Mouse (Mus musculus) thymus, adult 18-20 months (tissue): Measurements from ENCODE around the gene Wfdc5.
"Not testable (repeated sequence)": the region's sequence is repeated elsewhere in the genome, so short reads cannot be mapped to it uniquely, and the experiment has no call there.

Experiments used
- DNase-seq, 2 experiments: peaks; one replicate each; pipeline ENCODE4 v3.0.0; 2022; ENCODE audit warnings: mixed read lengths in 2 of 2

The Wfdc5 gene

GRCm38 (mm10) chr2:164182692-164183255 is at the start of gene Wfdc5:
TSS of gene Wfdc5 (minus strand) at chr2:164182742.
- no peak for DNase-seq

- no peak for DNase-seq
Observed at GRCm38 (mm10) chr2:164228361-164229070, 46.0 kb upstream of the Wfdc5 start.

- DNase-seq, result no peak
Observed at GRCm38 (mm10) chr2:164221522-164221921, 39.0 kb upstream of the Wfdc5 start, which contains the start of gene Wfdc15b. TSS of gene Wfdc15b (minus strand) at chr2:164221660.

- no peak for DNase-seq
Observed at GRCm38 (mm10) chr2:164219295-164219694, 36.8 kb upstream of the Wfdc5 start.

GRCm38 (mm10) chr2:164212711-164213110 is 30.2 kb upstream of the Wfdc5 start:
- no peak for DNase-seq

DNA sequence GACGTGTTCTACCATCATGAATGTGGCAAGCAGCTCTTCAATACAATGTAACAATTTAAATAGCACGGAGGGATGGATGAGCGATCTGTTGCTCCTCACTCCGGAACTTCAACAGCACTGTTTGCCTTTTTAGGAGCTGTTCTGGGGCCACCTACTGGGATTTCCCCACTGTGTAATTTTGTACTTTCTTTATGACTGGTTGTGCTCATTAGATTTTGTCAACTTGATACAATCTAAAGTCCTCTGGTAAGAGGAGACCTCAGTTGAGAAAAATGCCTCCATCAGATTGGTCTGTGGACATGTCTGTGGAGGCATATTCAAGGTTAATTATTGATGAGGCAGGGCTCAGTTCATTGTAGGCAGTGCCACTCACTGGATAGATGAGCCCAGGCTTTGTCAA is 28.4 kb upstream of the Wfdc5 start:
- DNase-seq, result no peak

GRCm38 (mm10) chr2:164206676-164207075 is 24.1 kb upstream of the Wfdc5 start:
- no peak for DNase-seq

DNA sequence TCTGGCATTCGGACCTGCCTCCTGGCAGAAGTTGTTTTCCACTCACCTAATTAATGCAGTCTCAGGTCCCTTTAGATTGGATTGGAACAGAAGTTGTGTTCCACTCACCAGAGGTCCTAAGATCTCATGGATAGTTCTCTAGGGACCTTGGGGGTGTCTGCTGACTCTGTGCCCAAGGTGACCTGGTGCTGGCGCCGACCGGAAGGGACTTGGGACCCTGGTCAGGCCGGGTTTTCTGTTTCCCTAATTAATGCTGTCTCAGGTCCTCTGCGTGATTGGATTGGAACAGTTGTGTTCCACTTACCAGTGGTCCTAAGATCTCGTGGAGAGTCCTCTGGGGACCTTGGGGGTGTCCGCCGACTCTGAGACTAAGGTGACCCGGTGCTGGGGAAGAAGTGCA is 23.5 kb upstream of the Wfdc5 start:
- DNase-seq, result not testable (repeated sequence)

DNA sequence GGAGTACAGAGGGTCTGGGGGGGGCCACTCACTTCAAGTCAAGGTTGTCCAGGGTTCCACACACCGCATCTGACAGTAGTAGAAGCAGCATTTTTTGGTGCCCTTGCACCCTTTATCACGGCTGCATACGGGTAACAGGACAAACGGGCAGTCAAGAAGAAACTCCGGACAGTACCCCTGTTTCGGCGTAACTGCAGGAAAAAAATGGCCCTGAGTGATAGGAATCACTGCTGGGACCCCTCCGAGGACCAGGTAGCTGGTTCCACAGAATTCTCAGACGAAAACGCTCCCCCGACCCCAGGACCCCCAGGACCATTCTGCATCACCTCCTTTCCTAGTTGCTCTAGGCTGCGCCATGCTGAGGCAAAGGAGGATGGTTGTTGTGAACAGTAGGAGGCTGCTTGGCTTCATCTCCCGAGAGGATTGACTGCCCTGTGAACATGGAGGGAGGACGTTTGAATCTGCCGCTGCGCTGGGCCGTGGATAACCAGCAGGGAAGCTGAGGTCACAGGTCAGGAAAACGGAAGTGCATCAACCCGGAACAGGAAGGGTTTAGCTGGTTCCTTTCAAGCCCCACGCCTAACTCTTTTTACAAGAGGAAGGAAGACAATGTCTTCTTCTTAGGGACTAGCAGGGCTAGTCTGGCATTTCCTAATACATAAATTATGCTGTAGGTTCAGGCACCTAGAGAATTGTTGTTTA is 17.2 kb upstream of the Wfdc5 start, which contains the start of gene Wfdc15a:
TSS of gene Wfdc15a (minus strand) at position 505 of the 702 bp plus-strand sequence.
- DNase-seq, result no peak

- DNase-seq, result no peak
Observed at GRCm38 (mm10) chr2:164196700-164196990, 14.1 kb upstream of the Wfdc5 start.

GRCm38 (mm10) chr2:164195971-164196699 is 13.6 kb upstream of the Wfdc5 start:
- DNase-seq, result no peak

- no peak for DNase-seq
Observed at GRCm38 (mm10) chr2:164194959-164195630, 12.6 kb upstream of the Wfdc5 start.

- DNase-seq, result no peak
Observed at GRCm38 (mm10) chr2:164192279-164192678, 9.7 kb upstream of the Wfdc5 start.

GRCm38 (mm10) chr2:164190576-164190975 is 8.0 kb upstream of the Wfdc5 start, which contains the start of gene Wfdc12:
TSS of gene Wfdc12 (minus strand) at chr2:164190608.
- DNase-seq, result no peak

DNA sequence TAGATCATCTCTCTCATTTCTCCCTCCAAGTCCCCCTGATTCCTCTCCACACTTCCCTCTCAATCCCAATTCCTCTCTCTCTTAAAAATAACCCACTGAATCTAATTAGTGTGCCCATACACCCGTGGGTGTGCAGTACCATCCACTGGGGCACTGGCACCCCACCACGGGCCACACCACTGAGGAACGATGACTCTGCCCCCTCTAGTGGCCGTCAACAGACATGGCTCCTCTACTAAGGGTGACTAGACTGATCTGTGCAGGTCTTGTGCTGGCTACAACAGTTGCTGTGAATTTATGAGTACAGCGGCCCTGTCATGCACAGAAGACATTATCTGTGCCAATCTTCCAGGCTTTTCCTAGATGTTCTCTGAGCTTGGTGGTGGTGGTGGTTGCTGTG is 6.2 kb upstream of the Wfdc5 start:
- DNase-seq, result no peak

- no peak for DNase-seq
Observed at GRCm38 (mm10) chr2:164184145-164184719, 1.7 kb upstream of the Wfdc5 start.

DNA sequence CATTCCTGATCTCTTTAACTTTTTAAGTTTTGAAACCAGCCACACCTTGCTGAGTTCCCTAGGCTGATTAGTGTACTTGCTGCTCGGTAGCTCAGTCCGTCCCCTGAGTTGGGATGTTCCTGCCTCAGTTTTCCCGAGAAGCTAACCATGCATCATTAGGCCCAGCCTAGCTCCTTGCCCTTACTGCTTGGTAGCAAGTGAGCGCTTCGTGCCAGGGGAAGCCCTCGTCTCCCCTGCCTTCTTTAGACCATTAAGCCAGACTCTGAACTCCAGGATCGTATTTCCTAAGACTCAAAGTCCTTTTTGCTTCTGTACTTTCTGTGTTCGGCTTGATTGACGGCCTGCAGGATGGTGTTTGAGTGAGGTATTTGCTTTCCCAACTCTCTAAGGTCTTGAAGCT is 798 bp upstream of the Wfdc5 start:
- DNase-seq, result no peak

GRCm38 (mm10) chr2:164180770-164181169 is 1.8 kb downstream of the Wfdc5 start:
- DNase-seq, result no peak

DNA sequence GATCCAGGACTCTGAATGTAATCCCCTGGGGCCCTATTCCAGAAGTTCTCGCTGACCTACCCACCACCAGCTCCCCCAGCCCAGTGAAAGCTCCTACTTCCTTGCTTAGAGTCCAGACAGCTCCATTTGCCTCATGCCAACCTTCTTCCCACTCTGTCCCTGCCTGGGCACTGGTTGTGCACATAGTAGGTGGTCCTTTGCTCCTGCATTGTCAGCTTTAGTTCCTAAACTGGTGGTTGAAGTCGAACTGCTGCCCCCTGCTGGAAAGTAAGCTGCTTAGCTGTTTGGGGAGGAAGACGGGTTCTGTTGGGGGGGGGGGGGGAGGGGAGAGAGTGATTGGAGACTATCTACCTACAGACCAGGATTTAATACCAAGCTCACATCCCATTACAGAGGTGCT is 2.4 kb downstream of the Wfdc5 start:
- no peak for DNase-seq

GRCm38 (mm10) chr2:164177831-164178230 is 4.7 kb downstream of the Wfdc5 start:
- DNase-seq, result no peak

DNA sequence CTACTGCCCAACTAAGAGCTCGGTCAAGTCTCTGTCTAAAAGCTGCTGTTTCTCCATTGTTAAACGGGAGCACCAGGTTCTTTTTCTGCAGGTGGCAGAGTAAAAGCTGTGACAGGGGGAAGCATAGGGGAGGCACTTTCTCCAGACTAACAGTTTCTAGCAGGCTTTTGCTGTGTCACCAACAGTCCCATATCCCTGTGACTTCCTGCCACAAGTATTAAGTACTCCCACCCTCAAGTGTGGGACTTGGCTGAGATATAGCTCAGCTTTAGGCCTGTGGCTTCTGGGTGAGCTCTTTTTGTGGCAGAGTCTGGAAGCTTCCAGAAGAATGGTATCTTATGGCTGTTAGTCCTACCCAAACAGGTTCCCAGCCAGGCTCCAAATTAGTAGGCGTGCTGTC is 6.7 kb downstream of the Wfdc5 start:
- DNase-seq, result no peak

DNA sequence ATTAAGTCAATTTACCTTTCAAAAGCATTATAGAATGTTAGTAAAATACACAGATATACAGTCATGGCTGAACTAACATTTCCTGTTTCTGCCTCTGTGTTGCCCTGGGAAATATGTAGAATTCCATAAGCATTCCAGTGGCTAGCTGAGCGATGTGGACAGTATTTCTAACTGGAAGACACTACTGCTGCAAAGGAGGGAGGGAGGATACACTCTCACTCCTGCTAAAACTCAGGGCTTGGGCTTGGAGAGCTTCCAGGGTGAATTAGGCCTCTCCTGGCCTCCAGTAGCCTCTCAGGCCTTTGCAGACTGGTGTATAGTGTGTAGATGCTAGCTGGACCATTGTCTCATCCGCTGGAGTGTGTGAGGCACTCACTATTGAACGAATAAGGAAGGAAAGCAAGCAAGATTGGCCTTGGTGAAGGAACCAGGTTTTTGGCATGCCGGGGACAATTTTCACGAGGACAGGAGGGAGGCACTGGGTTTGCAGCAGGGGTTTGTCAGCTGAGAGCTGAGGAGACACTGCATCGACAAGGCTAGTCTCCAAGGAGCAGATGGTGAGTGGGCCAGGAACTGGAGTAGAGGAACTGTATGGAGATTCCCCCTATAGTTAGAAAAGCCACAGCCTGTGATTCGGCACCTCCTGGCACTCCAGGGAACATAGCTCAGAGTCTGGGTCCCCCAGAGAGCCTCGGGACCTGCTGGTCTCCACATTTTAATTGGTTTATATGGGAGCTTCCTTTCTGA is 7.7 kb downstream of the Wfdc5 start:
- no peak for DNase-seq
